Mouse (Mus musculus) kidney, adult 2 months (tissue): Measurements from ENCODE around the gene Ubxn11.

Experiments used
- CTCF ChIP-seq: fragments of 200-500 bp; conservative IDR thresholded peaks from 2 replicates; pipeline ENCODE4 v1.5.1; 2011; ENCODE audit warnings: low read depth, mild to moderate bottlenecking, control low read depth, low read length, moderate library complexity, mixed read lengths; ENCODE audit not compliant: insufficient read depth, insufficient read length
- POLR2A ChIP-seq: fragments of 200-500 bp; IDR thresholded peaks from one replicate; pipeline ENCODE4 v1.6.1; 2011; ENCODE audit warnings: low read depth, low read length, control low read depth

- no peak for TF ChIP-seq CTCF
- no peak for TF ChIP-seq POLR2A
These were observed 35.0 kb upstream of the Ubxn11 start for GRCm38 (mm10) chr4:134067383-134067782.
